Comparison of ENCODE assay signal across 33 mouse cellular contexts in the genomic region with DNA sequence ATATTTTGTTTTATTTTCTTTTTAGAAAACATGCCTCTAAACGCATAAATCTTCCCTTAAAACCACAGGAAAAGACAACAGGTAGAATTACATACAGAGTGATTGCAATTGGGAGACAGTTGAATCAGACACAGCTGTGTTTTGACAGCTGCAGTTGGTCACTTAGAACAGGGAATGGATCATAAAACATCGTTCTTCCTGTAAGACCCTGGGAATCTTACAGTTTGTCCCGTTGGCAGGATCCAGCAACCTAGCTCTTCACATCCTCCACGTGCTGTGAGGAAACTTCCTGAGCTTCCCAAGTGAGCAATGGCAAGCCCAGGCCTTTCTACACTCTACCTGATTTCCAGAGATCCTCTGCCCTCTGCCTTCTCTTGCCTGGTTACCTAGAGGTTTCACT.
A peak's percentile ranks its signal among the peaks of the same experiment; 100 is the strongest.
DNase-seq lines count a peak whose midpoint lies in the region; ATAC-seq and TF ChIP-seq lines count a peak whose summit lies in the region.
"Had no signal": no experiment of that assay in that cellular context is flagged by ENCODE, and none has a peak within 500 bp of the region (broad histone marks: within the 10 kb centered on the region; RNA-seq: fewer than 3 reads in every experiment).

No protein-coding gene starts in this region.

- H3K79me2 ChIP-seq in myocyte (ENCODE audit: control insufficient read depth, insufficient read depth): no peaks in the 10 kb centered on the region

- H3K4me1 ChIP-seq in kidney, postnatal 0 days (replicated peaks; ENCODE audit: insufficient read depth, low read length): 0 out of 2 replicates have a peak, but pooled peaks cover 3% of the 10 kb centered on the region
- H3K4me1 ChIP-seq: embryonic facial prominence, embryonic 13.5 days; limb, embryonic 12.5 days; liver, embryonic 15.5 days; lung, embryonic 15.5 days had no signal

- WGBS in kidney, postnatal 0 days: 12% methylated on average over 4 of the region's 4 CpGs

- no peak overlapping the region for H3K27ac ChIP-seq in kidney, postnatal 0 days
- H3K27ac ChIP-seq: embryonic facial prominence, embryonic 13.5 days; hindbrain, embryonic 12.5 days; hindbrain, postnatal 0 days; intestine, embryonic 15.5 days; left cerebral cortex, adult 2 months; limb, embryonic 12.5 days; liver, embryonic 15.5 days; lung, embryonic 15.5 days; stomach, postnatal 0 days had no signal

- no peak for TF ChIP-seq CTCF in kidney, postnatal 0 days (IDR thresholded peaks at IDR 0.05; ENCODE audit: low read depth)
- TF ChIP-seq CTCF in brain, embryonic 14.5 days (IDR thresholded peaks at IDR 0.05; ENCODE audit: borderline replicate concordance, extremely low read depth, insufficient read depth, insufficient read length): no peak

- no peak overlapping the region for H3K9ac ChIP-seq in kidney, postnatal 0 days (ENCODE audit: low read depth, low read length)
- H3K9ac ChIP-seq: embryonic facial prominence, embryonic 13.5 days; hindbrain, embryonic 12.5 days; intestine, embryonic 15.5 days; limb, embryonic 12.5 days; liver, embryonic 15.5 days; lung, embryonic 15.5 days had no signal

- H3K4me3 ChIP-seq in kidney, postnatal 0 days (replicated peaks; ENCODE audit: low read depth, low read length): no peak overlapping the region
- H3K4me3 ChIP-seq in myocyte: no peak overlapping the region
- H3K4me3 ChIP-seq: embryonic facial prominence, embryonic 13.5 days; erythroblast, embryonic 14.5 days; hindbrain, embryonic 12.5 days; intestine, embryonic 15.5 days; left cerebral cortex, adult 2 months; limb, embryonic 12.5 days; liver, embryonic 15.5 days; lung, embryonic 15.5 days had no signal

- no peak overlapping the region for H3K4me2 ChIP-seq in kidney, postnatal 0 days (ENCODE audit: low read length)
- no peak overlapping the region for H3K4me2 ChIP-seq in myocyte (ENCODE audit: low read depth)
- H3K4me2 ChIP-seq: embryonic facial prominence, embryonic 13.5 days; hindbrain, embryonic 12.5 days; intestine, embryonic 15.5 days; limb, embryonic 12.5 days; liver, embryonic 15.5 days; lung, embryonic 15.5 days; midbrain, embryonic 11.5 days had no signal

- no peaks in the 10 kb centered on the region for H3K9me3 ChIP-seq in kidney, postnatal 0 days (replicated peaks; ENCODE audit: low read length)
- H3K9me3 ChIP-seq: embryonic facial prominence, embryonic 13.5 days; hindbrain, embryonic 12.5 days; intestine, embryonic 15.5 days; limb, embryonic 12.5 days; liver, embryonic 15.5 days; lung, embryonic 15.5 days had no signal

- no peak; the same call in 1 of the 2 replicates for ATAC-seq in kidney, postnatal 0 days (replicated peaks; ENCODE audit: low FRiP score, low read depth)
- ATAC-seq: forebrain, embryonic 16.5 days; hindbrain, postnatal 0 days; intestine, embryonic 15.5 days; midbrain, embryonic 16.5 days; Patski had no signal

- no peaks in the 10 kb centered on the region for H3K27me3 ChIP-seq in kidney, postnatal 0 days (ENCODE audit: insufficient read depth, low read length)
- no peaks in the 10 kb centered on the region for H3K27me3 ChIP-seq in myocyte (ENCODE audit: control insufficient read depth, insufficient read depth, insufficient read length)
- H3K27me3 ChIP-seq: CH12.LX; embryonic facial prominence, embryonic 13.5 days; hindbrain, embryonic 12.5 days; intestine, embryonic 15.5 days; limb, embryonic 12.5 days; liver, embryonic 15.5 days; lung, embryonic 15.5 days; Patski had no signal

- DNase-seq in kidney, postnatal 0 days (ENCODE audit: low spot score): peak; percentile 80
- no peak for DNase-seq in kidney, postnatal 14 days
- DNase-seq in brain, embryonic 14.5 days (ENCODE audit: low read depth): peak; percentile 11
- DNase-seq in embryo, embryonic 9.5 days (ENCODE audit: extremely low spot score): peak; percentile 8
- no peak for DNase-seq in Muller cell, postnatal 12 days (ENCODE audit: inconsistent ontology term)
- DNase-seq in urinary bladder, postnatal 4 days (ENCODE audit: low spot score in 2 of 2): no peak
- no peak for DNase-seq in gastrocnemius, postnatal 4 days (ENCODE audit: low spot score in 2 of 2)
- DNase-seq: adrenal gland, postnatal 10 days; B cell, adult 2 months; cerebellum, adult 11 months; cerebellum, adult 9-10 months; cerebellum, postnatal 36 days; heart, postnatal 36 days; kidney, adult 8-10 months; right cerebral cortex, postnatal 4 days; thymus, adult 18-20 months; thymus, postnatal 36 days had no signal

- H3K36me3 ChIP-seq in kidney, postnatal 0 days (ENCODE audit: insufficient read depth, low read length): no peaks in the 10 kb centered on the region
- no peaks in the 10 kb centered on the region for H3K36me3 ChIP-seq in myocyte (ENCODE audit: control insufficient read depth, insufficient read depth)
- H3K36me3 ChIP-seq: embryonic facial prominence, embryonic 13.5 days; hindbrain, embryonic 12.5 days; intestine, embryonic 15.5 days; limb, embryonic 12.5 days; liver, embryonic 15.5 days; lung, embryonic 15.5 days had no signal

- TF ChIP-seq POLR2A in brain, embryonic 14.5 days (IDR thresholded peaks at IDR 0.05; ENCODE audit: borderline replicate concordance, extremely low read depth, insufficient read depth, insufficient read length, poor library complexity, severe bottlenecking): no peak
- no peak for TF ChIP-seq POLR2A in myocyte (IDR thresholded peaks at IDR 0.05; ENCODE audit: insufficient read length, low read depth)

- no peak overlapping the region for H3ac ChIP-seq in myocyte (ENCODE audit: control insufficient read depth, insufficient read length)

TF ChIP-seq in myocyte, 11 proteins besides CTCF, POLR2A, EP300 and RAD21:
- TF ChIP-seq CEBPB (IDR thresholded peaks at IDR 0.05; ENCODE audit: insufficient read depth, poor library complexity, severe bottlenecking) (peak; percentile 85), REST (IDR thresholded peaks at IDR 0.05; ENCODE audit: insufficient read depth, insufficient read length) (no peak), TCF3 (IDR thresholded peaks at IDR 0.05; ENCODE audit: insufficient read length, low read depth) (peak; percentile 79), SRF (IDR thresholded peaks at IDR 0.05; ENCODE audit: control insufficient read depth, insufficient read length, low read depth) (no peak), POLR2AphosphoS2 (IDR thresholded peaks at IDR 0.05; ENCODE audit: insufficient read length, low read depth) (no peak), MAX (IDR thresholded peaks at IDR 0.05; ENCODE audit: low read depth) (peak; percentile 76), E2F4 (IDR thresholded peaks at IDR 0.05; ENCODE audit: insufficient read depth) (no peak), TCF12 (IDR thresholded peaks at IDR 0.05; ENCODE audit: insufficient read depth, poor library complexity, severe bottlenecking) (peak; percentile 98), USF1 (IDR thresholded peaks at IDR 0.05; ENCODE audit: low read depth) (peak; percentile 69), MYOD1 (IDR thresholded peaks at IDR 0.05; ENCODE audit: control insufficient read depth in 1 of 3, insufficient read length in 2 of 3, low read depth in 2 of 3) (peak in 2 of 3 experiments; percentile 90 to 93), MYOG (IDR thresholded peaks at IDR 0.05; ENCODE audit: control insufficient read depth in 1 of 3, insufficient read depth in 1 of 3, insufficient read length in 2 of 3, low read depth in 2 of 3) (peak in 1 of 3 experiments; percentile 27)

Comparison
In these comparisons a context has a peak if more than half of its experiments do, and no peak if none do; other contexts are left out.
1. DNase-seq: peak in kidney, postnatal 0 days (single experiment), brain, embryonic 14.5 days (single experiment) and embryo, embryonic 9.5 days (single experiment); none in kidney, postnatal 14 days (single experiment), Muller cell, postnatal 12 days (single experiment), urinary bladder, postnatal 4 days (0 of 2) and gastrocnemius, postnatal 4 days (0 of 2).